In genomic region chr15:32766746-32767471, GRCm38 (mm10) we compare ENCODE assay signal across 21 mouse cellular contexts.
DNase-seq lines count a peak whose midpoint lies in the region; ATAC-seq and TF ChIP-seq lines count a peak whose summit lies in the region.
"Had no signal": no experiment of that assay in that cellular context is flagged by ENCODE, and none has a peak within 500 bp of the region (broad histone marks: within the 10 kb centered on the region; RNA-seq: fewer than 3 reads in every experiment).

No protein-coding gene starts in this region.

- ATAC-seq in hindbrain, embryonic 11.5 days (ENCODE audit: low FRiP score) = 0 out of 2 replicates have a peak, but pooled peaks have one; percentile 4
- no peak for ATAC-seq in hindbrain, postnatal 0 days
- peak; percentile 53; the same call in 1 of the 2 replicates for ATAC-seq in midbrain, embryonic 15.5 days (replicated peaks)
- ATAC-seq: inflammation-experienced regulatory T-cells, adult 6 months had no signal

- no peak overlapping the region for H3K9ac ChIP-seq in hindbrain, embryonic 11.5 days (ENCODE audit: low read depth, low read length)
- H3K9ac ChIP-seq in hindbrain, postnatal 0 days (replicated peaks; ENCODE audit: low read length) = no peak overlapping the region
- no peak overlapping the region for H3K9ac ChIP-seq in midbrain, embryonic 15.5 days
- H3K9ac ChIP-seq: heart, embryonic 15.5 days; limb, embryonic 15.5 days; liver, embryonic 14.5 days; lung, embryonic 14.5 days had no signal

- H3K4me1 ChIP-seq in hindbrain, embryonic 11.5 days (replicated peaks; ENCODE audit: control insufficient read depth, insufficient read depth, low read length) = no peaks in the 10 kb centered on the region
- H3K4me1 ChIP-seq in hindbrain, postnatal 0 days (ENCODE audit: insufficient read depth, low read length) = no peaks in the 10 kb centered on the region
- peaks cover 7% of the 10 kb centered on the region for H3K4me1 ChIP-seq in testis, adult 2 months (ENCODE audit: control insufficient read depth, insufficient read depth, low read length)
- H3K4me1 ChIP-seq in midbrain, embryonic 15.5 days = no peaks in the 10 kb centered on the region
- H3K4me1 ChIP-seq: heart, embryonic 15.5 days; limb, embryonic 15.5 days; megakaryocyte, embryonic 14.5 days had no signal

- no peaks in the 10 kb centered on the region for H3K27me3 ChIP-seq in hindbrain, embryonic 11.5 days (ENCODE audit: control insufficient read depth, insufficient read depth, low read length)
- H3K27me3 ChIP-seq in hindbrain, postnatal 0 days (ENCODE audit: insufficient read depth, low read length) = no peaks in the 10 kb centered on the region
- H3K27me3 ChIP-seq in testis, adult 2 months (ENCODE audit: control insufficient read depth, insufficient read depth, low read length) = no peaks in the 10 kb centered on the region
- no peaks in the 10 kb centered on the region for H3K27me3 ChIP-seq in midbrain, embryonic 15.5 days (replicated peaks)
- H3K27me3 ChIP-seq: CH12.LX; heart, embryonic 15.5 days; limb, embryonic 15.5 days; megakaryocyte, embryonic 14.5 days had no signal

- H3K36me3 ChIP-seq in hindbrain, embryonic 11.5 days (ENCODE audit: control insufficient read depth, insufficient read depth, low read length) = no peaks in the 10 kb centered on the region
- no peaks in the 10 kb centered on the region for H3K36me3 ChIP-seq in hindbrain, postnatal 0 days (ENCODE audit: insufficient read depth, low read length)
- no peaks in the 10 kb centered on the region for H3K36me3 ChIP-seq in testis, adult 2 months (ENCODE audit: control insufficient read depth, insufficient read depth, low read length)
- H3K36me3 ChIP-seq in midbrain, embryonic 15.5 days (replicated peaks) = no peaks in the 10 kb centered on the region
- H3K36me3 ChIP-seq: G1E; heart, embryonic 15.5 days; limb, embryonic 15.5 days had no signal

- H3K4me3 ChIP-seq in hindbrain, embryonic 11.5 days (ENCODE audit: low read depth, low read length) = no peak overlapping the region
- no peak overlapping the region for H3K4me3 ChIP-seq in hindbrain, postnatal 0 days (ENCODE audit: low read length)
- H3K4me3 ChIP-seq in testis, adult 2 months (ENCODE audit: control insufficient read depth, low read depth, low read length) = peak overlapping the region; percentile 34; the same call in 1 of the 2 replicates
- H3K4me3 ChIP-seq in midbrain, embryonic 15.5 days = no peak overlapping the region
- H3K4me3 ChIP-seq: heart, embryonic 15.5 days; limb, embryonic 15.5 days; megakaryocyte, embryonic 14.5 days had no signal

- TF ChIP-seq POLR2A in testis, adult 2 months (IDR thresholded peaks at IDR 0.05; ENCODE audit: control insufficient read depth, low read depth, low read length) = no peak

- no peaks in the 10 kb centered on the region for H3K9me3 ChIP-seq in hindbrain, embryonic 11.5 days (ENCODE audit: control insufficient read depth, low read length)
- H3K9me3 ChIP-seq in hindbrain, postnatal 0 days (ENCODE audit: low read length) = no peaks in the 10 kb centered on the region
- H3K9me3 ChIP-seq in midbrain, embryonic 15.5 days = no peaks in the 10 kb centered on the region
- H3K9me3 ChIP-seq: G1E; heart, embryonic 15.5 days; limb, embryonic 15.5 days; megakaryocyte, embryonic 14.5 days had no signal

- TF ChIP-seq CTCF in hindbrain, postnatal 0 days (IDR thresholded peaks at IDR 0.05; ENCODE audit: low read depth) = no peak
- no peak for TF ChIP-seq CTCF in testis, adult 2 months (IDR thresholded peaks at IDR 0.05; ENCODE audit: control insufficient read depth, insufficient read depth, insufficient replicate concordance, low read depth, low read length)

- no peak overlapping the region for H3K27ac ChIP-seq in hindbrain, embryonic 11.5 days (ENCODE audit: low read depth, low read length)
- no peak overlapping the region for H3K27ac ChIP-seq in hindbrain, postnatal 0 days
- H3K27ac ChIP-seq in testis, adult 2 months (ENCODE audit: control insufficient read depth, insufficient read depth, low read depth, low read length) = no peak overlapping the region
- no peak overlapping the region for H3K27ac ChIP-seq in midbrain, embryonic 15.5 days
- H3K27ac ChIP-seq: heart, embryonic 15.5 days; kidney, postnatal 0 days; limb, embryonic 15.5 days; liver, embryonic 14.5 days had no signal

- 58% methylated on average over 3 of the region's 5 CpGs for WGBS in hindbrain, embryonic 11.5 days
- 50% methylated on average over 4 of the region's 5 CpGs for WGBS in hindbrain, postnatal 0 days
- 49% methylated on average over 3 of the region's 5 CpGs for WGBS in midbrain, embryonic 15.5 days

- no peak overlapping the region for H3K4me2 ChIP-seq in hindbrain, embryonic 11.5 days (replicated peaks; ENCODE audit: low read depth, low read length)
- no peak overlapping the region for H3K4me2 ChIP-seq in hindbrain, postnatal 0 days (ENCODE audit: low read depth, low read length)
- H3K4me2 ChIP-seq in midbrain, embryonic 15.5 days = no peak overlapping the region
- H3K4me2 ChIP-seq: heart, embryonic 15.5 days; limb, embryonic 15.5 days; lung, embryonic 14.5 days had no signal

- no peak for DNase-seq in hindbrain, embryonic 11.5 days (ENCODE audit: low spot score)
- no peak for DNase-seq in hindbrain, postnatal 0 days (ENCODE audit: low spot score)
- no peak for DNase-seq in testis, postnatal 14 days (ENCODE audit: low spot score)
- no peak for DNase-seq in layer of hippocampus, adult 9-11 months
- no peak for DNase-seq in ovary, adult 18-20 months (ENCODE audit: low spot score)
- DNase-seq: heart, postnatal 36 days; left cerebral cortex, postnatal 4 days; lung, postnatal 36 days; right cerebral cortex, postnatal 14 days; thymus, postnatal 25 days had no signal
